Mouse (Mus musculus) hindbrain, embryonic 13.5 days (tissue): ENCODE measurements around the gene Btg1. TPM values are rescaled to one million over a fixed set of nuclear protein-coding genes. Genes with fewer than 3 reads are reported as not detected.

ENCODE experiments used
- ATAC-seq: fragments of 200-750 bp; cut with Nextera tagmentation; 2 replicates; pipeline ENCODE4 v1.8.0; 2017; ENCODE audit warnings: moderate TSS enrichment; ENCODE audit not compliant: low FRiP score
- H3K27ac ChIP-seq: fragments of 300-500 bp; sonication (generic); 2 replicates; pipeline ENCODE4 v1.5.1; 2015; ENCODE audit warnings: inconsistent platforms, mild to moderate bottlenecking, moderate library complexity
- H3K27me3 ChIP-seq: fragments of 300-500 bp; sonication (generic); 2 replicates; pipeline ENCODE4 v1.6.1; 2015; ENCODE audit warnings: mild to moderate bottlenecking, inconsistent platforms
- H3K36me3 ChIP-seq: fragments of 300-500 bp; sonication (generic); 2 replicates; pipeline ENCODE4 v1.6.1; 2015; ENCODE audit warnings: mild to moderate bottlenecking, inconsistent platforms
- H3K4me1 ChIP-seq: fragments of 300-500 bp; sonication (generic); replicated peaks from 2 replicates; pipeline ENCODE4 v1.6.1; 2015; ENCODE audit warnings: inconsistent platforms
- H3K4me2 ChIP-seq: fragments of 300-500 bp; sonication (generic); 2 replicates; pipeline ENCODE4 v1.6.1; 2015; ENCODE audit warnings: inconsistent platforms, mild to moderate bottlenecking, moderate library complexity
- H3K4me3 ChIP-seq: fragments of 300-500 bp; sonication (generic); 2 replicates; pipeline ENCODE4 v1.5.1; 2015; ENCODE audit warnings: mild to moderate bottlenecking, inconsistent platforms
- H3K9ac ChIP-seq: fragments of 300-500 bp; sonication (generic); 2 replicates; pipeline ENCODE4 v1.6.1; 2015; ENCODE audit warnings: mild to moderate bottlenecking, inconsistent platforms
- H3K9me3 ChIP-seq: fragments of 300-500 bp; sonication (generic); 2 replicates; pipeline ENCODE4 v1.6.1; 2016; ENCODE audit warnings: inconsistent platforms
- WGBS: fragments of 180-500 bp; shearing (Covaris S2); methylation state at CpG from one replicate; pipeline ENCODE4 v1.1.7; 2015; 5-methylcytosine and 5-hydroxymethylcytosine counted together
- polyA plus RNA-seq: library from polyadenylated mRNA; unstranded; fragments of >200 nt; fragmentation: Nextera tagmentation; extraction: Ambion mirVana; gene quantifications from 2 replicates; pipeline ENCODE4 v1.2.1, GENCODE M21; 2015

Btg1 gene
- polyA plus RNA-seq, 1 experiment from 2014 or later = 51.8 TPM

GRCm38 (mm10) chr10:96617221-96617950 lies 580 bp downstream of the Btg1 start:
- no peaks in the 10 kb centered on the region for H3K27me3 ChIP-seq
- peak overlapping the region; percentile 99 for H3K27ac ChIP-seq
- under 1% methylated on average over 66 of the region's 78 CpGs for WGBS
- H3K36me3 ChIP-seq = peaks cover 6% of the 10 kb centered on the region; the same call in 1 of the 2 replicates
- peak overlapping the region; percentile 100 for H3K9ac ChIP-seq
- peak overlapping the region; percentile 95 for H3K4me3 ChIP-seq
- peaks cover 29% of the 10 kb centered on the region for H3K4me1 ChIP-seq
- peak; percentile 46 for ATAC-seq
- peak overlapping the region; percentile 62 for H3K4me2 ChIP-seq
- no peaks in the 10 kb centered on the region for H3K9me3 ChIP-seq

- H3K27me3 ChIP-seq = no peaks in the 10 kb centered on the region
- peak overlapping the region; percentile 95 for H3K4me3 ChIP-seq
- peak overlapping the region; percentile 100 for H3K9ac ChIP-seq
- H3K36me3 ChIP-seq = peaks cover 6% of the 10 kb centered on the region
- peak overlapping the region; percentile 62 for H3K4me2 ChIP-seq
- peaks cover 35% of the 10 kb centered on the region for H3K4me1 ChIP-seq
- peak overlapping the region; percentile 99 for H3K27ac ChIP-seq
- ATAC-seq = 0 out of 2 replicates have a peak, but pooled peaks have one; percentile 21
- H3K9me3 ChIP-seq = no peaks in the 10 kb centered on the region
- WGBS = 0% methylated on average over 29 of the region's 29 CpGs
These were observed 1.3 kb downstream of the Btg1 start for GRCm38 (mm10) chr10:96617951-96618575.

- Histone ChIP-seq H3K9ac (peak overlapping the region; percentile 75), H3K9me3 (no peaks in the 10 kb centered on the region), H3K27me3 (no peaks in the 10 kb centered on the region), H3K4me1 (peaks cover 55% of the 10 kb centered on the region), H3K4me2 (peak overlapping the region; percentile 79), H3K27ac (peak overlapping the region; percentile 48), H3K36me3 (peaks cover 12% of the 10 kb centered on the region), H3K4me3 (peak overlapping the region; percentile 51)
- WGBS = 38% methylated on average over 8 of the region's 8 CpGs
- ATAC-seq = no peak
These were observed 3.4 kb downstream of the Btg1 start for GRCm38 (mm10) chr10:96619951-96620889.

GRCm38 (mm10) chr10:96620890-96621271 lies 4.1 kb downstream of the Btg1 start:
- Histone ChIP-seq H3K9ac (peak overlapping the region; percentile 75), H3K4me1 (peaks cover 62% of the 10 kb centered on the region), H3K27me3 (no peaks in the 10 kb centered on the region), H3K4me3 (peak overlapping the region; percentile 51), H3K27ac (peak overlapping the region; percentile 44; the same call in 1 of the 2 replicates), H3K9me3 (no peaks in the 10 kb centered on the region), H3K36me3 (peaks cover 12% of the 10 kb centered on the region), H3K4me2 (peak overlapping the region; percentile 79)
- WGBS = 35% methylated on average over 4 of the region's 4 CpGs
- ATAC-seq = no peak

- WGBS = 68% methylated on average over 4 of the region's 4 CpGs
- Histone ChIP-seq H3K27me3 (no peaks in the 10 kb centered on the region), H3K9me3 (no peaks in the 10 kb centered on the region), H3K4me2 (peak overlapping the region; percentile 79), H3K27ac (0 out of 2 replicates have a peak overlapping the region, but pooled peaks have one; percentile 20), H3K4me1 (peaks cover 63% of the 10 kb centered on the region), H3K9ac (peak overlapping the region; percentile 60), H3K4me3 (peak overlapping the region; percentile 51), H3K36me3 (peaks cover 14% of the 10 kb centered on the region)
- ATAC-seq = no peak
These were observed 4.6 kb downstream of the Btg1 start for GRCm38 (mm10) chr10:96621361-96621945.

- no peak for ATAC-seq
- 75% methylated on average over 13 of the region's 13 CpGs for WGBS
- Histone ChIP-seq H3K4me1 (peaks cover 69% of the 10 kb centered on the region), H3K27me3 (no peaks in the 10 kb centered on the region), H3K4me3 (peak overlapping the region; percentile 51), H3K9ac (peak overlapping the region; percentile 60), H3K27ac (0 out of 2 replicates have a peak overlapping the region, but pooled peaks have one; percentile 20), H3K4me2 (peak overlapping the region; percentile 79), H3K9me3 (no peaks in the 10 kb centered on the region), H3K36me3 (peaks cover 20% of the 10 kb centered on the region)
These were observed 5.3 kb downstream of the Btg1 start for GRCm38 (mm10) chr10:96621980-96622645.

- H3K9ac ChIP-seq = peak overlapping the region; percentile 58
These were observed 6.2 kb downstream of the Btg1 start for GRCm38 (mm10) chr10:96622761-96623632.

GRCm38 (mm10) chr10:96623633-96624195 lies 6.9 kb downstream of the Btg1 start:
- Histone ChIP-seq H3K9me3 (no peaks in the 10 kb centered on the region), H3K4me3 (peak overlapping the region; percentile 51), H3K36me3 (peaks cover 26% of the 10 kb centered on the region), H3K4me1 (peaks cover 82% of the 10 kb centered on the region), H3K4me2 (peak overlapping the region; percentile 79), H3K27ac (0 out of 2 replicates have a peak overlapping the region, but pooled peaks have one; percentile 40), H3K27me3 (no peaks in the 10 kb centered on the region), H3K9ac (peak overlapping the region; percentile 58; the same call in 1 of the 2 replicates)
- 86% methylated on average over 4 of the region's 4 CpGs for WGBS
- ATAC-seq = no peak

More at GRCm38 (mm10) chr10:96622761-96623632, 6.2 kb downstream of the Btg1 start:
- no peak for ATAC-seq
- Histone ChIP-seq H3K4me1 (peaks cover 76% of the 10 kb centered on the region), H3K27ac (peak overlapping the region; percentile 40; the same call in 1 of the 2 replicates), H3K4me3 (peak overlapping the region; percentile 51), H3K9me3 (no peaks in the 10 kb centered on the region), H3K27me3 (no peaks in the 10 kb centered on the region), H3K4me2 (peak overlapping the region; percentile 79), H3K36me3 (peaks cover 24% of the 10 kb centered on the region)
- WGBS = 62% methylated on average over 6 of the region's 6 CpGs

- peak overlapping the region; percentile 51; the same call in 1 of the 2 replicates for H3K4me3 ChIP-seq
- H3K4me1 ChIP-seq = peaks cover 89% of the 10 kb centered on the region
- H3K36me3 ChIP-seq = peaks cover 33% of the 10 kb centered on the region
- 90% methylated on average over 2 of the region's 2 CpGs for WGBS
- no peaks in the 10 kb centered on the region for H3K9me3 ChIP-seq
- H3K27ac ChIP-seq = no peak overlapping the region
- ATAC-seq = no peak
- H3K4me2 ChIP-seq = peak overlapping the region; percentile 79
- H3K27me3 ChIP-seq = no peaks in the 10 kb centered on the region
- H3K9ac ChIP-seq = no peak overlapping the region
These were observed 7.6 kb downstream of the Btg1 start for GRCm38 (mm10) chr10:96624406-96624805.

GRCm38 (mm10) chr10:96625061-96625460 lies 8.3 kb downstream of the Btg1 start:
- no peak overlapping the region for H3K27ac ChIP-seq
- WGBS = 90% methylated on average over 4 of the region's 4 CpGs
- H3K27me3 ChIP-seq = no peaks in the 10 kb centered on the region
- H3K9ac ChIP-seq = no peak overlapping the region
- peak overlapping the region; percentile 33 for H3K4me2 ChIP-seq
- peak overlapping the region; percentile 15; the same call in 1 of the 2 replicates for H3K4me3 ChIP-seq
- no peak for ATAC-seq
- H3K4me1 ChIP-seq = peaks cover 84% of the 10 kb centered on the region
- H3K9me3 ChIP-seq = no peaks in the 10 kb centered on the region
- peaks cover 27% of the 10 kb centered on the region for H3K36me3 ChIP-seq
